ENCODE assay signal across 8 mouse cellular contexts in genomic region chr8:79209641-79210358, GRCm38 (mm10). TPM values are rescaled to one million over a fixed set of nuclear protein-coding genes. Genes with fewer than 3 reads are reported as not detected.
A peak's percentile ranks its signal among the peaks of the same experiment; 100 is the strongest.
DNase-seq lines count a peak whose midpoint lies in the region; ATAC-seq and TF ChIP-seq lines count a peak whose summit lies in the region.

No protein-coding gene starts in this region.

- H3K79me2 ChIP-seq in myocyte (ENCODE audit: control insufficient read depth, insufficient read depth) = no peaks in the 10 kb centered on the region

- H3K9ac ChIP-seq in hindbrain, embryonic 12.5 days = peak overlapping the region; percentile 54
- H3K9ac ChIP-seq in liver, embryonic 12.5 days = no peak overlapping the region

- H3ac ChIP-seq in myocyte (ENCODE audit: control insufficient read depth, insufficient read length) = no peak overlapping the region

- peak overlapping the region; percentile 64 for H3K4me2 ChIP-seq in hindbrain, embryonic 12.5 days (replicated peaks)
- peak overlapping the region; percentile 54 for H3K4me2 ChIP-seq in liver, embryonic 12.5 days
- peak overlapping the region; percentile 100 for H3K4me2 ChIP-seq in myocyte (ENCODE audit: low read depth)

- peak overlapping the region; percentile 86 for H3K27ac ChIP-seq in hindbrain, embryonic 12.5 days
- H3K27ac ChIP-seq in liver, embryonic 12.5 days = no peak overlapping the region

- WGBS in hindbrain, embryonic 12.5 days = 2% methylated on average over 27 of the region's 27 CpGs
- WGBS in liver, embryonic 12.5 days (ENCODE audit: insufficient replicate concordance) = 8% methylated on average over 27 of the region's 27 CpGs

- ATAC-seq in hindbrain, embryonic 12.5 days (ENCODE audit: low FRiP score) = peak; percentile 84
- peak; percentile 44; the same call in 1 of the 2 replicates for ATAC-seq in liver, embryonic 12.5 days

- TF ChIP-seq POLR2A in myocyte (IDR thresholded peaks at IDR 0.05; ENCODE audit: insufficient read length, low read depth) = peak; percentile 52

- H3K36me3 ChIP-seq in hindbrain, embryonic 12.5 days = no peaks in the 10 kb centered on the region
- H3K36me3 ChIP-seq in liver, embryonic 12.5 days = no peaks in the 10 kb centered on the region
- no peaks in the 10 kb centered on the region for H3K36me3 ChIP-seq in myocyte (ENCODE audit: control insufficient read depth, insufficient read depth)

- H3K4me1 ChIP-seq in hindbrain, embryonic 12.5 days = peaks cover 27% of the 10 kb centered on the region
- H3K4me1 ChIP-seq in liver, embryonic 12.5 days = peaks cover 13% of the 10 kb centered on the region

- intact Hi-C loops in left cerebral cortex, postnatal 4 days (cut with DNase I) = no loop called here

- no peaks in the 10 kb centered on the region for H3K27me3 ChIP-seq in hindbrain, embryonic 12.5 days
- no peaks in the 10 kb centered on the region for H3K27me3 ChIP-seq in liver, embryonic 12.5 days (replicated peaks)
- no peaks in the 10 kb centered on the region for H3K27me3 ChIP-seq in myocyte (ENCODE audit: control insufficient read depth, insufficient read depth, insufficient read length)

- no peaks in the 10 kb centered on the region for H3K9me3 ChIP-seq in hindbrain, embryonic 12.5 days (replicated peaks)
- H3K9me3 ChIP-seq in liver, embryonic 12.5 days (replicated peaks) = no peaks in the 10 kb centered on the region

- H3K4me3 ChIP-seq in hindbrain, embryonic 12.5 days = peak overlapping the region; percentile 36
- peak overlapping the region; percentile 34 for H3K4me3 ChIP-seq in liver, embryonic 12.5 days
- H3K4me3 ChIP-seq in myocyte = peak overlapping the region; percentile 31

- DNase-seq in left cerebral cortex, postnatal 4 days = peak; percentile 67
- no peak for DNase-seq in left cerebral cortex, adult 18-20 months (ENCODE audit: low spot score in 2 of 2)
- DNase-seq in cerebellum, adult 18-20 months = peak; percentile 66 to 69
- DNase-seq in forelimb bud, embryonic 11.5 days (ENCODE audit: low read depth, low spot score) = peak; percentile 89
- peak; percentile 23 for DNase-seq in urinary bladder, postnatal 25 days (ENCODE audit: low spot score)

TF ChIP-seq in myocyte, 11 proteins besides CTCF, POLR2A, EP300 and RAD21:
- TF ChIP-seq SRF (IDR thresholded peaks at IDR 0.05; ENCODE audit: control insufficient read depth, insufficient read length, low read depth) (no peak), POLR2AphosphoS2 (IDR thresholded peaks at IDR 0.05; ENCODE audit: insufficient read length, low read depth) (peak; percentile 20), REST (IDR thresholded peaks at IDR 0.05; ENCODE audit: insufficient read depth, insufficient read length) (no peak), TCF12 (IDR thresholded peaks at IDR 0.05; ENCODE audit: insufficient read depth, poor library complexity, severe bottlenecking) (no peak), MYOG (IDR thresholded peaks at IDR 0.05; ENCODE audit: control insufficient read depth in 1 of 3, insufficient read depth in 1 of 3, insufficient read length in 2 of 3, low read depth in 2 of 3) (peak in 1 of 3 experiments; percentile 61), TCF3 (IDR thresholded peaks at IDR 0.05; ENCODE audit: insufficient read length, low read depth) (no peak)

RNA-seq across cellular contexts. Expression of gene 1700011L22Rik, which starts 38.6 kb away (rescaled TPM):
- total RNA-seq in left cerebral cortex, postnatal 4 days (2021) = not detected
- not detected for total RNA-seq in left cerebral cortex, adult 18-20 months (2021)
- polyA plus RNA-seq in hindbrain, embryonic 12.5 days (2016; fragmentation: Nextera tagmentation; extraction: Ambion mirVana) = not detected in 2 replicates
- not detected in 2 replicates for polyA plus RNA-seq in liver, embryonic 12.5 days (2016; fragmentation: Nextera tagmentation; extraction: Ambion mirVana)
- polyA plus RNA-seq in myocyte (2012; fragmentation: generic; extraction: Trizol) = not detected

Comparison
In these comparisons a context has a peak if more than half of its experiments do, and no peak if none do; other contexts are left out.
1. DNase-seq: peak in left cerebral cortex, postnatal 4 days (single experiment), cerebellum, adult 18-20 months (2 of 2), forelimb bud, embryonic 11.5 days (single experiment) and urinary bladder, postnatal 25 days (single experiment); none in left cerebral cortex, adult 18-20 months (0 of 2).
2. Peak in every context shown above with its lines, with median percentiles within 50 percentile points of each other: H3K4me2 ChIP-seq and H3K4me3 ChIP-seq.